Mouse (Mus musculus): ENCODE measurements around the gene Car5a. TPM values are rescaled to one million over a fixed set of nuclear protein-coding genes. Genes with fewer than 3 reads are reported as not detected.

Car5a gene
- polyA plus RNA-seq, 1 experiment = not detected

GRCm38 (mm10) chr8:121981520-121981895 is 36.8 kb upstream of the Car5a start:
- TF ChIP-seq CTCF (IDR thresholded peaks at IDR 0.05; ENCODE audit: borderline replicate concordance, control insufficient read depth, extremely low read depth, insufficient read depth, low read length, poor library complexity) = no peak
- no peak for TF ChIP-seq POLR2A (IDR thresholded peaks at IDR 0.05; ENCODE audit: control insufficient read depth, extremely low read depth, insufficient read depth, low read length, poor library complexity)
- DNase-seq = no peak
- H3K4me1 ChIP-seq (replicated peaks; ENCODE audit: control insufficient read depth, insufficient read depth, low read length) = no peaks in the 10 kb centered on the region
- H3K4me3 ChIP-seq (ENCODE audit: control insufficient read depth, insufficient read depth, low read length) = no peak overlapping the region
- H3K27me3 ChIP-seq (ENCODE audit: control insufficient read depth, insufficient read depth, low read length) = no peaks in the 10 kb centered on the region
- no peak overlapping the region for H3K27ac ChIP-seq (ENCODE audit: control insufficient read depth, insufficient read depth, low read length)
- WGBS = 93% methylated on average over 7 of the region's 7 CpGs
- H3K36me3 ChIP-seq (ENCODE audit: control insufficient read depth, insufficient read depth, low read length) = peaks cover 49% of the 10 kb centered on the region

DNA sequence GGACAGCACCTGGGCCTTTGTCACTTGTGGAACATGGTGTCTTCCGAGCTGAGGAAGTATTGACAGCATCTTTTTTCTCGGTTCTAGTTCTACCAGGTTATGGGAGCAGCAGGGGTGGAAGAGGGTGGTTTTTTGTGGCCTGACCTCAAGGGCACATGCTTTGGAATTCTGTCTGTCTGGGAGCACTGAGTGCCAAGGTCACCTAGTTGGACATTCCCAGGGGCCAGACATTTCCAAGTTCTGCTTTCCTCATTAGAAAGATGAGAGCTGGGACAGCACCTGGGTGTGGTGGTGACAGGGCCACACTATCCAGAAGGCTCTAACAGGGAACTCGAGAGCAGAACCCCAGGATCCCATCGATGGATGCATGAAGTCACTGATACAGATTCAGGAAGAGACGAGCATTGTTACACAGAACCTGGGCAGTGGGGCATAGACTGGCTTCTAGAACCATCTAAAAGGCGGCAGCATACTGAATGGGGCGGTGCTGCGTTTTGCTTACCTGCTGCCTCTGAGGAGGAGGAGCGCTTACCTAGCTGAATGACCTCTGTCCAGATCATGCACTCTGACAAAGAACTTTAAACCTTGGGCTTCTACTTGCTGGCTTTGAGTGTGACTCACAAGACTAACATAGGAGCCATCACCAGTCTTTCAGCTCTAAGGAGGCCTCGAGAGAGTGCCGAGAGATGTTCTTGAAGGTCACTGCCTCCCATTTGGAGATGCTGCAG is 36.3 kb upstream of the Car5a start:
- H3K4me1 ChIP-seq (replicated peaks; ENCODE audit: control insufficient read depth, insufficient read depth, low read length) = no peaks in the 10 kb centered on the region
- H3K27me3 ChIP-seq (ENCODE audit: control insufficient read depth, insufficient read depth, low read length) = no peaks in the 10 kb centered on the region
- TF ChIP-seq CTCF (IDR thresholded peaks at IDR 0.05; ENCODE audit: borderline replicate concordance, control insufficient read depth, extremely low read depth, insufficient read depth, low read length, poor library complexity) = no peak
- no peak for TF ChIP-seq POLR2A (IDR thresholded peaks at IDR 0.05; ENCODE audit: control insufficient read depth, extremely low read depth, insufficient read depth, low read length, poor library complexity)
- H3K36me3 ChIP-seq (ENCODE audit: control insufficient read depth, insufficient read depth, low read length) = peaks cover 55% of the 10 kb centered on the region
- no peak overlapping the region for H3K4me3 ChIP-seq (ENCODE audit: control insufficient read depth, insufficient read depth, low read length)
- DNase-seq = no peak
- 95% methylated on average over 11 of the region's 11 CpGs for WGBS
- H3K27ac ChIP-seq (ENCODE audit: control insufficient read depth, insufficient read depth, low read length) = no peak overlapping the region

GRCm38 (mm10) chr8:121978670-121979069 is 34.0 kb upstream of the Car5a start:
- no peak for DNase-seq
- Histone ChIP-seq H3K4me1 (replicated peaks; ENCODE audit: control insufficient read depth, insufficient read depth, low read length) (no peaks in the 10 kb centered on the region), H3K36me3 (ENCODE audit: control insufficient read depth, insufficient read depth, low read length) (peaks cover 60% of the 10 kb centered on the region), H3K4me3 (ENCODE audit: control insufficient read depth, insufficient read depth, low read length) (no peak overlapping the region), H3K27ac (ENCODE audit: control insufficient read depth, insufficient read depth, low read length) (no peak overlapping the region), H3K27me3 (ENCODE audit: control insufficient read depth, insufficient read depth, low read length) (no peaks in the 10 kb centered on the region)
- TF ChIP-seq CTCF (IDR thresholded peaks at IDR 0.05; ENCODE audit: borderline replicate concordance, control insufficient read depth, extremely low read depth, insufficient read depth, low read length, poor library complexity) = no peak
- no peak for TF ChIP-seq POLR2A (IDR thresholded peaks at IDR 0.05; ENCODE audit: control insufficient read depth, extremely low read depth, insufficient read depth, low read length, poor library complexity)
- 89% methylated on average over 13 of the region's 13 CpGs for WGBS

DNA sequence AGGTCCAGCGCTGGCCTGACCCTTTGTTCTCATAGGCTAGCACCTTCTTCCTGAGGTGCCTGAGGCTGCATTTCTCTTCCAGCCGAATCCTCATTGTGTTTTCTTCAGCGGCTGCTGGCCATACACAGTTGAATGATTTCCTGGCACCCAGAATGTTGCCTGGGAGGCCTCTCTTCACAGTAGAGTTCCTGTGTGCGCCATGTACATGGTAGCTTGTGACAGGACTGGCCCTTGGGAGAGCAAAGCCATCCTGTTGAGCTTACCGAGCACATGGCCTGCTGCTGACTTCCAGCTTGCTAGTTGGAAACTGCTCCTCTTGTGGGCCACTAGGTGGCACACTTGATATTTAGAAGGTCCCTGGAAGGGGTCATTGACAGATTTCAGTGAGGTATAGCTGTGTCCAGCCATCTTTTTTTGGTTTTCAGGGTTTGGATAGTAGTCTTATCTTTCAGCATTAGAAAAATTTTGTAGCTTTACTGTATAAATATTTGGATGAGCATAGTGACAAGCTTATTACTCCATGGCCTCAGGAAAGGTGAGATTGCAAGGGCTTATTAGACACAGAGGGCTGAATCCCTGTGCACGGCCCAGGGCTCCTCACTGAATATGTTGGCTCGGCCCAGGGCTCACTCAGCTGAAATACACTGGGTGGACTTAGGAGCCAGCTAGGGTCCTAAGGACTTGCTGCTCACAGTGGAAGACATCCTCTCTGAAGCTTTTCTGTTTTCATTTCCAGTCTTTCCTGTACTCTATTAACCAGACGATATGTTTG is 33.3 kb upstream of the Car5a start:
- TF ChIP-seq POLR2A (IDR thresholded peaks at IDR 0.05; ENCODE audit: control insufficient read depth, extremely low read depth, insufficient read depth, low read length, poor library complexity) = no peak
- no peak for TF ChIP-seq CTCF (IDR thresholded peaks at IDR 0.05; ENCODE audit: borderline replicate concordance, control insufficient read depth, extremely low read depth, insufficient read depth, low read length, poor library complexity)
- Histone ChIP-seq H3K4me1 (replicated peaks; ENCODE audit: control insufficient read depth, insufficient read depth, low read length) (no peaks in the 10 kb centered on the region), H3K27me3 (ENCODE audit: control insufficient read depth, insufficient read depth, low read length) (no peaks in the 10 kb centered on the region), H3K36me3 (ENCODE audit: control insufficient read depth, insufficient read depth, low read length) (peaks cover 58% of the 10 kb centered on the region), H3K4me3 (ENCODE audit: control insufficient read depth, insufficient read depth, low read length) (no peak overlapping the region), H3K27ac (ENCODE audit: control insufficient read depth, insufficient read depth, low read length) (no peak overlapping the region)
- 89% methylated on average over 8 of the region's 8 CpGs for WGBS
- no peak for DNase-seq

DNA sequence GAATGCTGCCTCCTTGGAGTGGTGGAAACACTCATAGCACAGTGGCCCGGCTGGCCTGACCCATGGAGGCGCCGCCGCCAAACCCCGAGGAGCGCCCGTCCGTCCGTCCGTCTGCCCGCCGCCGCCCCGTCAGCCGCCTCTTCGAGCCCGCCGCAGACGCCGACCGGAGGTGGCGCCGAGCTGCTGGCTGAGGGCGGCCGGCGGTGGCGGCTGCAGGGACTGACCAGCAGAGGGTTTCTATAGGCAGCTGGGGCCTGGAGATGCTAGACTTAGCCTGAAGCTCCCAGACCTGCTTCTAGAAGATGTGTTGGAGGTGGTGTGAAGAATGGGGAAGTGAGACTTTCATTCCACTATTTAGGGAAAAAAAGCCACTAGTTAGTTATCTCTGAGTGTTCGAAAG is 29.2 kb upstream of the Car5a start:
- over 99% methylated on average over 28 of the region's 28 CpGs for WGBS
- Histone ChIP-seq H3K36me3 (ENCODE audit: control insufficient read depth, insufficient read depth, low read length) (peaks cover 30% of the 10 kb centered on the region), H3K27me3 (ENCODE audit: control insufficient read depth, insufficient read depth, low read length) (no peaks in the 10 kb centered on the region), H3K4me1 (replicated peaks; ENCODE audit: control insufficient read depth, insufficient read depth, low read length) (peaks cover 6% of the 10 kb centered on the region), H3K27ac (ENCODE audit: control insufficient read depth, insufficient read depth, low read length) (no peak overlapping the region), H3K4me3 (ENCODE audit: control insufficient read depth, insufficient read depth, low read length) (no peak overlapping the region)
- TF ChIP-seq CTCF (IDR thresholded peaks at IDR 0.05; ENCODE audit: borderline replicate concordance, control insufficient read depth, extremely low read depth, insufficient read depth, low read length, poor library complexity) (no peak), POLR2A (IDR thresholded peaks at IDR 0.05; ENCODE audit: control insufficient read depth, extremely low read depth, insufficient read depth, low read length, poor library complexity) (no peak)
- DNase-seq = no peak

DNA sequence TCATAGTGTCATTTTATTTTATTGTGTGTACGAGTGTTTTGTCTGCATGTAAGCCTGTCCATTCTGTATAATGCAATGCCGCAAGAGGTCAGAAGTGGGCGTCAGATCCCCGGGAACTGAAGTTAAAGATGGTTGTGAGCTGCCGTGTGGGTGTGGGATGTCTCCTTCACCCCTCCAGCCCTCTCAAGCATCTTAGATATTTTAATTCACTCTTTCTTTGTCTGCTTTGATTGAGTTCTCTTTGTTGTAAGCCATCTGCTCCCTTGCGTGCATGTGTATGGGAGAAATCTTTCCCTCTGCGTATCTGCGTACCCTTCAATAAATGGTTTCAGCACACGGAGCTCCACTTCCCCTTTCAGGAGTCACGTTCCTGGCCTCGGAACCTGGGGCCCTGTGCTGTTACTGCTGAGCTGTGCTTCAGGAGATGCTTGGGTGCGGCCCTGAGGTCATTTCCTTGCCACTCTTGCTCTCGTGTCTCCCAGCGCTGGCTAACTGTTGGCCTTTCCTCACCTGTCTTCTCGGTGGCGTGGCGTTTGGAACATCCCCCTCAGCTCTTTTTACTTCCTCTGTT is 26.9 kb upstream of the Car5a start:
- 67% methylated on average over 17 of the region's 17 CpGs for WGBS
- Histone ChIP-seq H3K27me3 (ENCODE audit: control insufficient read depth, insufficient read depth, low read length) (no peaks in the 10 kb centered on the region), H3K36me3 (ENCODE audit: control insufficient read depth, insufficient read depth, low read length) (peaks cover 18% of the 10 kb centered on the region), H3K27ac (ENCODE audit: control insufficient read depth, insufficient read depth, low read length) (no peak overlapping the region), H3K4me3 (ENCODE audit: control insufficient read depth, insufficient read depth, low read length) (no peak overlapping the region), H3K4me1 (replicated peaks; ENCODE audit: control insufficient read depth, insufficient read depth, low read length) (peaks cover 29% of the 10 kb centered on the region)
- TF ChIP-seq POLR2A (IDR thresholded peaks at IDR 0.05; ENCODE audit: control insufficient read depth, extremely low read depth, insufficient read depth, low read length, poor library complexity) = no peak
- TF ChIP-seq CTCF (IDR thresholded peaks at IDR 0.05; ENCODE audit: borderline replicate concordance, control insufficient read depth, extremely low read depth, insufficient read depth, low read length, poor library complexity) = no peak
- DNase-seq = no peak
